Mouse (Mus musculus) CD4-positive helper T cell, adult 2 months (primary cell): ENCODE results near the gene Gata1.
"Not testable (repeated sequence)": the region's sequence is repeated elsewhere in the genome, so short reads cannot be mapped to it uniquely, and the experiment has no call there.

Experiments used
- DNase-seq: peaks from one replicate; pipeline ENCODE4 v3.0.0-alpha.2; 2012; ENCODE audit warnings: low read depth, missing footprints, low spot score

Gata1 gene

DNA sequence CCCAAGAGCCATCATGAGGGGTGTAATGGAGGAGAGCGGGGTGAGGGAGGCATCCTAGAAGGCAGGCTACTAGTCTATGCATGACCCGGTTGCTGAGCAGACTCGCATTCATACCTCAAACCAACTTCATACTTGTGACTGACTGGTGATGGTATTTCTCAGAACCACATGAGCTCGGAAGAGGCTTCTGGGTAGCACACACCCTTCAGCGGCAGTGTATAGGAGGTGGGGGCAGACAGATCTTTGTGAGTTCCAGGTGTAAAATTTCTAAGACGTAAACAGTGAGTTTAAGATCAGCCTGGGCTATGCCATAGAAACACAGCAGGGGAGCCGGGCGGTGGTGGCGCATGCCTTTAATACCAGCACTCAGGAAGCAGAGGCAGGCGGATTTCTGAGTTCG is at the start of gene Gata1:
Gene Gata1 (minus strand): TSS at position 180 of the 400 bp plus-strand sequence.
- no peak for DNase-seq

DNA sequence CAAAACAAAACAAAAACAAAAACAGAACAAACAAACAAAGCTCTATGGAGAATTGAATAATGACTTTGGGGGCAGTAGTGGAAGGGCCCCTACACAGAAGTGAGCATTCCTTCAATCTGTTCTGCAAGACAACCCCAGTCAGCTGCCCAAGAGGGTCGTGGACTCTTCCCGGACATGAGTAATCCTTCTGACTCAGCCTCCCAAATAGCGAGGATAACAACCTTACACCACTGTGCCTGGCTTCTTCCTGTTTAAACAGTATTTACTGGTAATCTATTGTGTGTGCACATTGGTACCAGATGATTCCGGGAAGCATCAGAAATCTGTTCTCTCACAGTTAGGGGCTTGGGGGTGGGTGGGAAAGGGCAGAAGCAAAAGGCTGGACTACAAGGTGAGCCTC is 48.9 kb upstream of the Gata1 start:
- no peak for DNase-seq

DNA sequence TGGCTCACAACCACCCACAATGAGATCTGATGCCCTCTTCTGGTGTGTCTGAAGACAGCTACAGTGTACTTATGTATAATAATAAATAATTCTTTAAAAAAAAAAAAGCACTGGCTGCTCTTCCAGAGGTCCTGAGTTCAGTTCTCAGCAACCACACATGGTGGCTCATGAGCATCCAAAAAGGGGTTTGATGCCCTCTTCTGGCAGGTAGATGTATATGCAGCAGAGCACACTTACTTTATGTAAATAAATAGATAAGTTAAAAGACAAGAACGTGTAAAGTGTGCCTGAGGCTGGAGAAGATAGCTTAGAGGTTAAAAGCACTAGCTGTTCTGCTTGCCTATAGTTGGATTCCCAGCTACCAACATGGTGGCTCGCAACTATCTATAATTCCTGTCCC is 46.9 kb upstream of the Gata1 start:
- no peak for DNase-seq

DNA sequence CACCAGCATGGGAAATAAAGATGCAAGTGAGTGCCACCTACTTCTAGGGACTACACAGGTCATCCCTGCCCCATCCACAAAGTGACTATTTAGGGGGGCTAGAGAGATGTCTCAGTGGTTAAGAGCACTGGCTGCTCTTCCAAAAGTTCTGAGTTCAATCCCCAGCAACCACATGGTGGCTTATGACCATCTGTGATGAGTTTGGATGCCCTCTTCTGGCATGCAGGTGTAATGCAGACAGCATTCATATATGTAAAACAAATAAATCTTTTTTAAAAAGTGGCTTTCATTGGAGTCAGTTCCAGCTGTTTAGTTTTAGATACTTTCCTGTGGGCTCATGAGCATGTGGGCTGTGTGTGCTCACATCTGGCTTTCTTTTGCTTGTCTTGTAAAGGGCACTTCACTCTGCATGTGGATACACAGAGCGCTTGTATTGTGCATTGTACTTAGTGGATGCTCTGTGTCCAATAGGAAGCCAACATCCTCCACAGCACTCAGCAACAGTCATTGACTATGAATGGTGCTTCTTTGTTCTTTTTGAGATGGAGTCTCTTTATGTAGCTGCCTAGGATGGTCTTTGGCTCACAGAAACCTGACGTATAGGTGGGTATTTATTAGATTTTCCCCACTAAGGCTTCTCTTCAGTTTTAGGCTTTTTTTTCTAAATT is 42.4 kb upstream of the Gata1 start:
- DNase-seq, result no peak

DNA sequence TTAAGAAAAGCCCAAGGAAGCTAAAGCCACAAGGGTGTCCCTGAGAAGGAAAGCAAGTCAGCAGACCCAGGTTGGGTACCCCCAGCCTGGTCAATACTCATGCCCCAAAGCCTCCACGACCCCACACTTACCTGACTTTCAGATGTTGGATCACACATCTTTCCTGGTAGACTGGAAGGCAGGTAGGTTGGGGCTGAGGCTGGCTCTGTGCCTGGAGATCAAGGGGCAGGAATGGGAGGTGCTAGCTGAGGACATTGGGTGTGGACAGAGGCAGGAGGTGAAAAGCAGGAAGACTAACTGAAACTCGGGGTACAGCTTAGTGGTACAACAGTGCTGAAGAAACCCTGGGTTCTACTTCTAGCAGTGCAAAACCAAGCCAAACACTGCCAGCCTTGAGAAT is 40.4 kb upstream of the Gata1 start, which contains the start of gene Glod5:
Gene Glod5 (minus strand): TSS at position 207 of the 400 bp plus-strand sequence.
- DNase-seq, result no peak

DNA sequence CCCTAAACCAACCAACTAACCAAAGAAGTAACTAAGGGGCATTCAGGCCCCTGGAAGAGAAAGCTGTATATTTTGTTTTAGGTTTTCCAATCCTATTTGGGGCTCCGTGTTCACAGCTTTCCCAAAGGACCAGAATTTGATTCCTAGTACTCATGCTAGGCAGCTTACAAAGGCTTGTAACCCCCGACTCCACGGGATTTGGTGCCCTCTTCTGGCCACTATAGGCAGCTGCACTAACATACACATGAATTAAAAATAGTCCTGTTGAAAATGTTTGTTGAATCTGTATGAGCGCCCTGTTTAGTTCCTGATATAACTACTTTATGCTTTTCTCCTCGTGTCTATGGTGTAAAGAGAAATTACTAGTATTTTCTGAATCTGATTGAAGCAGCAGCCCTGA is 39.3 kb upstream of the Gata1 start:
- peak; percentile 53 for DNase-seq

DNA sequence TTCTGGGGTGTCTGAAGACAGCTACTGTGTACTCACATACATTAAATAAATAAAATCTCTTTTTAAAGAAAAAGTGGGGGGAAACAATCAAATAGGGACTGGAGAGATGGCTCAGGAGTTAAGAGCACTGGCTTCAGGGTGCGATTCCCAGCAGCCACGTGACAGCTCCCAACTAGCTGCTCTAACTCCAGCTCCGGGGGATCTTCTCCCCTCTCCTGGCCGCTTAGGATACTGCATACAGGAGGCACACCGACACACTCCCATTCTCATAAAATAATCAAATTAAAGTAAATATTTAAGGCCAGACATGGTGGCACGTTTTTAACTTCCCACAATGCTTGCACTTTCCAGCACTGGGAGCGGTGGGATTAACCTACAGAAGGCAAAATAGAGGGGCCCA is 37.8 kb upstream of the Gata1 start:
- not testable (repeated sequence) for DNase-seq

DNA sequence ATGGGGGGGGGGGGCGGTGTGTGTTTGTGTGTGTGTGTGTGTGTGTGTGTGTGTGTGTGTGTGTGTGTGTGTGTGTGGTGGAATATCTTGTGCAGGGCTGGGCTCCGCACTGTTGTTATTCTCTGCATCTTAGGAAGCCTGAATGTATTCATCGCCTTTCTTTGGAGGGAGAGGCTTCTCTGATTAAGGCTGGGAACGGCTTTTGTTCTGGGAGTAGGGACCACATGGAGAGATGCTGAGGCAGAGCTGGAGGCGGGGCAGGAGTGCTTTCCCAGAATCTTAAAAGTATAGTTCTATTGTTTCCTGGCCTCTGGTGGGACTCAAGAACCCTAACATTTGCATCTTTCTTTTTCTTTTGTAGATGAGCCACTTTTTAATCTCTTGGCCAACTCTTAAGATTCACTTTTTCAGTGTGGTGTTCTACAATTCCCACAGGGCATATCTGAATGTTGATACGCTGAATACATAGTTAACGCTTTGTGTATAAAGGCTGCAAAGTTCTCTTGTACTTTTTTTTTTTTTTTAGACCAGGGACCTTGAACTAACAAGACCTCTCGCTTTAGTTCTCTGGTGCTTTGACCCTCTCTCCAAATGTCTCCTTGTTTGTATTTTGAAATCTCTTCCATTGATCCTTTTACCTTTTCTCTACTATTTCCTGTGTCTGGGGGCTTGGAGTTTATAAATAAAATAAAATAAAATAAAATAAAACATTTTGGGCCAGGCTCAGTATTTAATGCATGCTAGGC is 35.9 kb upstream of the Gata1 start:
- no peak for DNase-seq

DNA sequence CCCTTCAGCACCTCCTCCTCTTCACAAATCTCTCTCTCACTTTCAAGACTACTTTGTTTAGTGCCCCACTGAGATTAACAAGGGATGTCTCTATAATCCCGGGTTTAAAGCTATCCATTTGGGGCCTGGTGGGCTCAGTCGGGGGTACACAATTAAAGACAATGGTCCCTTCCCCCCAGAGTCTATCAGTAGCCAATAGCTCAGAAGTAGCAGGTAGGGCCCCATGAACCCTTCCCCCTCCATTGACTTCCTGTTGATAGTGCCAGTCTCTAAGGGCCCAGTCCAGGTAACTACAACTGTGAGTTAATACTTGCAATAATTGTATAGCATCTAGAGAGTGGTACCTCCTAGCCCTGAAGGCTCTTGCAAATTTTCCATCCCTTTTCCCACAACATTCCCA is 35.3 kb upstream of the Gata1 start:
- no peak for DNase-seq

DNA sequence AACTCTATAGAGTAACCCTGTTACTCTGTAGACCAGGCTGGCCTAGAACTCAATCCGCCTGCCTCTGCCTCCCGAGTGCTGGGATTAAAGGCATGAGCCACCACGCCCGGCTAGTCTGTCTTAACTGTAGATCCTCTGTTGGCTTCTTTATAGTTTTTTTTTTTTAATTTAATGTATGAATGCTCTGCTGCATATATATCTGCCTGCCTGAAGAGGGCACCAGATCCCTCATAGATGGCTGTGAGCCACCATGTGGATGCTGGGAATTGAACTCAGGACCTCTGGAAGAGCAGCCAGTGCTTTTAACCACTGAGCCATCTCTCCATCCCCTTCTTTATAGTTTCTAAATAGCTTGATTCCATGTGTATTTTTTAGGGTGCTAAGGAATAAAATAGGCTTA is 31.5 kb upstream of the Gata1 start:
- DNase-seq, result not testable (repeated sequence)

DNA sequence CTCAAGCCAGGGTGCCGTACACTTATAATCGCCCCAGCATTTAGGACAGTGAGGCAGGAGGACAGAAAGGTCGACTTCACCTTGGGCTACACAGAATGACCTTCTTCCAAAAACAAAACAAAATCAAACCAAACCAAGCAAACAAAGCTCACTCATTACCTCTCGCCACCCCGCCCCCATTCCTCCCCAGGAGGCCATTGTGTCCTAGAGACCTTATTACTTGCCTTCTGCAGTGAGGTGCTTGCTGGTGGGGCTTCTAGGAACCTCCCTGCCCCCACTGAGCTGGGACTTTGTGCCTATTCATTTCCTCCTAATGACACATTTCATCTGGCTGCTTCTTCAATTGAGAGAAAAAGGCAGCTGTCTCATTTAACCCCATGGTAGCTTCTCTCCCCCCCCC is 30.7 kb upstream of the Gata1 start:
- no peak for DNase-seq

DNA sequence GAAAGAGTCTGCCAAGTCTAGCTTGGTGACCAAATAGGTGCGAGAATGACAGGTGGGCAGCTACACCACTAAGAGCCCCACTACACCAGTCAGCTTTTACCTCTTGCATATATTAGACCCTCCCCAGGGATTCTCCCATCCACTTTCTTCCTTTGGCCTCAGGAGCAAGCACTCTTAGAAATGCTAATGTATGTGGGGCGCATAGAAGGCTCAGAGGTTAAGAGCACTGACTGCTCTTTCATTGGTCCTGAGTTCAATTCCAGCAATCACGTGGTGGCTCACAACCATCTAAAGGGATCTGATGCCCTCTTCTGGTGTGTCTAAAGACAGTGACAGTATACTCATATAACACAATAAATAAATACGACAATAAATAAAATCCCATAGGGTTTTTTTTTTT is 25.1 kb upstream of the Gata1 start:
- no peak for DNase-seq

DNA sequence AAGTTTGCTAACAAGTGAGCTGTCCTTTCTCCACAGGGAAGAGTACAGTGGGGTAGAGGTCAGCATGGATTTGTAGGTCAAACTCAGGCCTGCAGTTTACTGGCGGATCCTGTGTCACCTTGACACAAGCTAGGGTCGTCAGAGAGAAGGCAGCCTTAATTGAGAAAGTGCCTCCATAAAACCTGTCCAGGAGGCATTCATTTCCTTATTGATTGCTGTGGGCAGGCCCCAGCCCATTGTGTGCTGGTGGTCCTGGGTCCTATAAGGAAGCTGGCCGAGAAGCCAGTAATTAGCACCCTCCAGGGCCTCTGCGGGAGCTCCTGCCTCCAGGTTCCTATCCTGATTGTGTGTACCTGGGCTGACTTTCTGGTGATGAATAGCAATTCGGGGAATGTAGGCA is 24.1 kb upstream of the Gata1 start:
- no peak for DNase-seq

DNA sequence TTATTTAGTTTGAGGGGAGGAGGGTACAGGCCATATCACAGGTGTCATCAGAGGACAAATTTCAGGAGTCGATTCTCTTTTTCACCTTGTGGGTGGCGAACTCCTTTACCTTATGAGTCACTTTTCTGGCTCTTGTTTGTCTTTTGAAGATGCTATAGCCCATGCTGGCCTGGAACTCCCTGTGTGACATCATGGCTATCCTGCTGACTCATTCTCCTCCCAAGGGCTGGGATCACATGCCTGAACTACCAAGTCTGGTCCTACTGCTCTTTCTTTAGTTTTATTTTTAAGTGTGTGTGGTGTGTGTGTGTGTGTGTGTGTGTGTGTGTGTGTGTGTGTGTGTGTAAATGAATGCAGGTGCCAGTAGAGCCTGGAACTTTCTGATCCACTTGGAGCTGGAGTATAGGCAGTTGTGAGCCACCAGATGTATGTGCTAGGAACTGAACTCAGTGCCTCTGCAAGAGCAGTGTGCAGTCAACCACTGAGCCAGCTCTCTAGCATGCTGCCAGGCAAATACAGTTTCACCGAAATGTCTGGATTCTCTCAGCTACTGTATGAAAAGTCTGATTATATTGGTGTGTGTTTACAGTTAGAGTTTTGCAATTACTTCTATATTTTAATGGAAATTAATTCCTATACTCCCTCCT is 22.8 kb upstream of the Gata1 start:
- no peak for DNase-seq

DNA sequence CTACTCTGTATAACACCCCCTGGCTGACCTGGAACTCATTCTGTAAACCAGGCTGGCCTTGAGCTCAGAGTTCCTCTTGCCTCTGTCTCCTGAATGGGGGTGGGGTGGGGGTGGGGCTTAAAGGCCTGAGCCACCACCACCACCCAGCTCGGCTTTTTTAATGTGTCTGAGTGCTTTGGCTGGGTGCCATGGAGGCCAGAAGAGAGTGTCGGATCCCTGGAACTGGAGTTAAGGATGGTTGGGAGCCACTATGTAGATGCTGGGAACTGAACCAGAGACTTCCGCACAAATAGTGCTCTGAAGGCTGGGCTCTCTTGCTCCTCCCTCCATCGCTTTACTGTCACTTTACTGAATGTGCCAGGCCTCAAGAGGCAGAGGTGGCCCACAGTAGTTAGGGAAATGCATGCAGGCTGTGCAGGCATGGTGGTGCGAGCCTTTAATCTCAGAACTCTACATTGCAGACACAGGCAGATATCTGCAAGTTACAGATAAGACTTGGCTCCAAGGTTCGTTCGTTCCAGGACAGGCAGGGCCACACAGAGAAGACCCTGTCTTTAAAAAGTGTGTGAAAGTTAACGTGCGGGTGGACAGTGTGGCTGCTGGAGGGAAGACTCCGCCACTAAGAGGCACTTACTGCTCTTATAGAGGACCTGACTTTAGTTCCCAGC is 15.3 kb upstream of the Gata1 start:
- DNase-seq, result no peak

DNA sequence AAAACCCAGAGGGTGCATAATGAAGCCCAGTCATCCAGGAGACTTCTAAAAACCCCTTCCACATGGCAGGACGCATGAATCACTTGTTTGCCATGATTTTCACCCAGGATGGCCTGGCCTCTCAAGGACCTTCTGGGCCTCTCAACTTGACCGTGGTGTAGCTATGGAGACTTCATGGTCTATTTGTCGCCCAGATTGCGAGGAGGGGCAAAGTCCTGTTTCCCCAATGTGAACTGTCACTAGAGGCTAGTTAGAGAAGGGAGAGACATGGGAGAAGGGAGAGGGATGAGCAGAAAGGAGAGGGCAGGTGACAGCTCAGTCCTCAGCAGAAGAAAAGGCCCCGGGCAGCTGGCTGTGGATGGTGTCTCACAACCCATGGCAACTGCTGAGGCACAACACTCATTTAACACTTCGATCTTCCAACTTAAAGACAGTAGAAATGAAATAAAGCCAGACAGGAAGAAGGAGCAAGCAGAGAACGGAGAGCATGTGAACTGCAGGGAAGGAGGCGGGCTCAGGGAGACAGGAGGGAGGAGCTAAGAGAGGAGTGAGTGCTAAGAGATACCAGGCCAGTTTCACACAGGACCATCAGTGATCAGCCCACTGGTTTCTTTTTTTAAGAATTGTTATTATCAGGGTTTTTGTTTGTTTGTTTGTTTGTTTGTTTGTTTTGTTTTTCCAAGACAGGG is 14.7 kb upstream of the Gata1 start:
- DNase-seq, result no peak

DNA sequence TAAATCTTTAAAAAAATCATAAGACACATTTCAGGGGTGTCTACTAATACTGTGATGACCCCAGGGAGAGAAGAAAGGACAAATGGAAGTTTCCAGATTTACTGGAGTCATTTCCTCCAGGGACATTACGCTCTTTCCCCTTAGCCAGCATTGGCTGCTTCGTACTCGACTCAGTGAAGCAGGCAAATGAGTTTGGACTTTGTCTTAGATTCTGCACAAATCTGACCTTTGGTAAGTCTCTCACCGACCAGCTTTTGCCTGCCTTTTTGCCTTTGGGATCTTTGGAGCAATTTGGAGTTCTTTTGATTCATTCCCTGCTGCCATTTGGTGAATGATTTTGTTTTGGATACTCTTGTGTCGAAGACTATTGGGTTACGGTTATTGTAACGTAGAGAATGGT is 3.5 kb upstream of the Gata1 start:
- DNase-seq, result no peak

DNA sequence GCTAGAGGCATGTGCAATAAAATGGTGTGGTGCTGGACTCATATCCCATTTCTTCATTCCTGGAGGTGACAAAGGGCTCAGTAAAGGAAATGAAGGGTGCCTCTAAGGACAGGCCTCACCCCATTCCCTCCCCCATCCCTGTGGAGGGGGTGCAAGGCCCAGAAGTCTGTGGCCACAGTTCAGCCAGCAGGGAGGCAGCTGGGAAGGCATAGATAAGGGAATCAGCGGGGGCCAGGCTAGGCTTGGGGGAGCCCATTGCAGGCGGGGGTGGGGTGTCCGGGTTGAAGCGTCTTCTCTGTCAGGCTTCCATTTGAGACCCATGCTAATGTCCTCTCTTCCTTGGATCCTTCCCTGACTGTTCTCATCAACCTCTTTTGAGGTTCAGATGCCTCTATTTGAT is 6.6 kb downstream of the Gata1 start:
- no peak for DNase-seq

DNA sequence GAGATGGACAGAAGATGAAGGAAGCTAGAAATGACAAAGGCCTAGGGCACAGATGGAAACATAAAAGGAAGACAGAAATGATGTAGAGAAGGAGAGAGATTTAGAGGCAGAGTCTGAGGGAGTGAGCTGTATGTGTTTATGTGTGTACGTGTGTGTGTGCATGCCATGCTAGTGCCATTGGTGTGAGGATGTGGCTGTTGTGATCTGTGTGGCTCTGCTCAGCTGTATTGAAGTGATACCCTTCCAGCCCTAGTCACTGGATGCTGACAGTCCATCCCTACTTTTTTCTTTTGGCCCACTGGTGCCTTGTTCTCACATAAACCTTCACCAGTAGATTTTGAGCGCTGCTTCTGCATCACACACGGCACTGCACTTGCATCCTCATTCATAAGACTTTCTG is 9.0 kb downstream of the Gata1 start:
- DNase-seq, result no peak

DNA sequence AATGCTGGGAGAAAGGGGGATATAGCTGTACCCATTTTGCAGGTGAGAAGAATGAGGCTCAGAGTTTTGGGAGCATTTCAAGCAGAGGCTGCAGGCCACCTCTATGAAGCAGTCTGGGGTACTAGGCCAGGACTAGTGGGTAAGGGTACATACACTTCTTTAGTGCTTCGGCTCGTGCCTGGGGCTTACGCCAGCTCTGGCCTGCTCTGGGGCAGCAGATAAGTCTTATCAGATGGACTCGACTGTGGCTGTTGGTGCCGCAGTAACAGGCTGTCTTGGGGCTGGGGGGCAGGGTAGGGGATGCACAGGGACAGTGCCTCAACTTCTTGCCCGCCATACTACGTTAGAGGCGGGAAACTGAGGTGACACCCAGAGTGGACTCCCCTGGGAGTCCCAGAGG is 9.6 kb downstream of the Gata1 start:
- DNase-seq, result no peak

DNA sequence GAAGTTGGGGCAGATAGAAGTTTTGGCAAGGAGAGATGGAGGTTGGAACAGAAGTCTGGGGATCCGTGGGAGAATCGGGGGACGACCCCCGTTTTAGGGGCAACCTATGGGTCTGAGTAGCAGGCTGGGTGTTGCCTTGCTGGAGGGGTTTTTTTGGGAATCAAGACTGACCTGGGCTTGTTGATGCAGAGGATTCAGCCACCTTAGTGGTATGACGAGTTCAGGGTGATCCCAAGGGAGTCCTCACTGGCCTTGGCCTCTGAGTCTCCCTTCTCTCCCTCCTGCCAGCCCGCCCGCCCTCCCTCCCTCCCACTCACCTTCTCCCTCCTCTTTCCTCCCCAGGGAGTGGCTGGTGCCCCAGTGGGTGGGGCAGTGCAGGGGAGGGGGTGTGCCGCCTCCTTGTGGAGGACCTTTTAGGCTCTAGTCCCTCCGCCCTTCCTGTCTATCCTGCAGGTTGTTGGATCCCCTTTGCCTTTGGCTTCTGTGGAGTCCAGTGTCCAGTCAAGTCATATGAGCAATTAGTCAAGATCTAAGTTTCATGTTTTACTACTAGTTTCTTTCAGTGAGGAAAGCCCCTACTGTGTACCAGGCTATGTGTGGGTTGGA is 10.2 kb downstream of the Gata1 start:
- DNase-seq, result no peak
